Mouse (Mus musculus) spleen, postnatal 14 days (tissue): Measurements from ENCODE around the gene Kcnj3.
"Not testable (repeated sequence)": the region's sequence is repeated elsewhere in the genome, so short reads cannot be mapped to it uniquely, and the experiment has no call there.

Source experiments
- DNase-seq, 2 experiments: peaks; one replicate each; pipeline ENCODE4 v3.0.0; 2021 to 2022; ENCODE audit warnings: low spot score in 2 of 2

The Kcnj3 gene

DNA sequence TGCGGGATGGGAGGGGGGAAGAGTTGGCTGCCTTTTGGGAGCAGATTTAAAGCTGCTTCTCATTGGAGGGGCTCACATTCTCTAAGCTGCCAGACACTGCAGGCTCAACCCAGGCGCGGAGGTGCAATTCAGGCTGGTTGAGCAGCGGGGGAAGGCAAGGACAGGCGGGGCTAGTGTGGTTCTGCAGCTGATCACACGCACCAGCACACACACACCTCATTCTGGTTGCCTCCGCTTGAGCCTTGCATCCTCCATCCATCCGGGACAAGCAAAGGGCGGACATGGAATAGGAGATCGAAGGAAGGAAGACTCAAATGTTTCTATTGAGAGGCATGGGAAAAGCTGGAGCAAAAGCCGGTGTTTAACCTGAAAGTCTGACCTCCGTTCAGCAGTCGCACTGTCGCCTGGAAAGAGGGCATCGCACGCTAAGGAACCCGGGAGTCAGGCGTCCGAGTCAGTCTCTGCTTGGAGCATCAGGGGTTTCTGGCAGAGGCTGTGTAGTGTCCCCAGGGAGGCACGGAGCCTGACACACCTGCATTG is at the start of gene Kcnj3:
Kcnj3 (plus strand) TSS at position 250 of the 540 bp plus-strand sequence.
- DNase-seq: no peak

DNA sequence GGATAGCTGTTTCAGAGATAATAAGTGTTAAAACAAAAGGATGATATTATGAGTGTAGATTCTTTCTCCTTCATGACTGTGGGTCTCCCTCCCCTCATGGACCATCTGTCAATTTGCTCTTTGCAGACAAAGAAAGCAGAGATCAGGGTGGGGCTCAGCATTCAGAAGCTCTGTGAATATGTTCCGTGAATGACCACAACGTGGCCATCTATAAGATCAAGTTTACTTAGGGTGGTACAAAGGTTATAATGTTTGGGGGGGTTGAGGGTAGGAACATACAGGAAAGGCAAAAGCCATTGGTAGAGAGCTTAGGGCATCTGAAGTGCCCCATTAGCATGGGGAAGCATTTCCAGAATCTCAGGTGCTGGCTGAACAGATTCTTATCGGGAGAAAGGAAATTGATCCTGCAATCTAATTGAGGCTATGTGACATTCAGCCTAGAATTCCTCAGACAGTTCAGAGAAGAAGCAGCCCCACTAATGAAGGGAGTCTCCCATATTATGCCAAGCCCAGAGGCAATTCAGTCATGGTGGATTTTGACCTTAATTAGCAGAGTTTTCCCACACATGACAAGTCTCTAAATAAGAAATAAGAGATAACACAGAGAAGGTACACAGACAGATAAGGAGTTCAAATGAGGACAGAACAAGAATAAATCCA is 45.3 kb upstream of the Kcnj3 start:
- DNase-seq: no peak

DNA sequence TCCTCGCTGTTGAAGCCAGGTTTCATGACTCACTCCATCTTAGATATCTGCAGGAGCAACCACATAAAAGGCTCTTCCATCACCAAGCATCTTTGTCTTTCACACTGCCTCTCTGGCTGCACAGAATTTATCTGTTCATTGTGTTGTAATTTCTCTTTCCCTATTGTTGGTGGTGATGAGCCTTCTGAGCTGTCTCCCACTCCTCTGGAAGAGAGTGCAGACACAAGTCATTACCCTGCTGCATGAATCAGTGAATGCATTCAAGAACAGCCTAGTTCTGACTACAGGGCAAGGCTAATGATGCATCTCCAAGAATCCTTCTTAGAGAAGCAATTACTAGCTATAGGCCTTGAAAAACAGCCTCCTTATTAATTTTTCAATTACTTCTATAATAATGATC is 30.5 kb upstream of the Kcnj3 start:
- no peak for DNase-seq

DNA sequence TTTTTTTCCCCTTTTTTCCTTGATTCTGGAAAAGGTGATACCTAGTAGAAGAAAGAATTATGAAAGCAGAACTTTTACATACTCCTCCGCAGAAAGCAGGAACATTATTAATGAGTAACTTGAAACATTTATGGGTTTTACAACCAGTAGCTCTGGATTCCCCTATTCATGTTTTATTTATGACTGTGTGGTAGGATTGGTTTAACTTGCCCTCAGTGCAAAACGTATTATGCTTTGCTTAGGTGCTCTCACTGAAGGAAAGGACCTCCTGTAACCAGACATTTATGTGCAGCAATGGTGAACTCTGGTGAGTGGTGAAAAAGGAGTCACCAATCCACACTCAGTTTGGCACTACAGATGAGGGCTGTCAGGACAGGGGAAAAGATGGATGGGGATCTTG is 8.1 kb upstream of the Kcnj3 start:
- no peak for DNase-seq

DNA sequence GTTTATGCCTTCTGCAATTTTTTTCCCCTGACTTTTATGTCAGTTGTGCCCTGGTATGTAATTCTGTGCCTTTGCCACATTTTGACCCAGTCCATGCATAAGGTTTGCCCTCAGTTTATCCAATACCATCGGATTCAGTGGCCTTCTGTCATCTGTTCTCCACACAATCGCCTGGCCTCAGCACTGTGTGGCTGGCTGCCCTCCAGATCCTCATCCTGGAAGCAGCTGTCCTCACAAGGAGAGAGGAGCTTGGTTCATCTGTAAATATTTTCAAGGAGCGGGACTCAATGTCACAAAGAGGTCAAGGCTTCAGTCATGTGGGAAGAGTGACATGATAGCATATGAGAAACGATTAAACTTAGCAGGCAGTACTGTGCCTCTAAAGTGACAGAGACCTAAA is 3.7 kb upstream of the Kcnj3 start:
- DNase-seq: no peak

DNA sequence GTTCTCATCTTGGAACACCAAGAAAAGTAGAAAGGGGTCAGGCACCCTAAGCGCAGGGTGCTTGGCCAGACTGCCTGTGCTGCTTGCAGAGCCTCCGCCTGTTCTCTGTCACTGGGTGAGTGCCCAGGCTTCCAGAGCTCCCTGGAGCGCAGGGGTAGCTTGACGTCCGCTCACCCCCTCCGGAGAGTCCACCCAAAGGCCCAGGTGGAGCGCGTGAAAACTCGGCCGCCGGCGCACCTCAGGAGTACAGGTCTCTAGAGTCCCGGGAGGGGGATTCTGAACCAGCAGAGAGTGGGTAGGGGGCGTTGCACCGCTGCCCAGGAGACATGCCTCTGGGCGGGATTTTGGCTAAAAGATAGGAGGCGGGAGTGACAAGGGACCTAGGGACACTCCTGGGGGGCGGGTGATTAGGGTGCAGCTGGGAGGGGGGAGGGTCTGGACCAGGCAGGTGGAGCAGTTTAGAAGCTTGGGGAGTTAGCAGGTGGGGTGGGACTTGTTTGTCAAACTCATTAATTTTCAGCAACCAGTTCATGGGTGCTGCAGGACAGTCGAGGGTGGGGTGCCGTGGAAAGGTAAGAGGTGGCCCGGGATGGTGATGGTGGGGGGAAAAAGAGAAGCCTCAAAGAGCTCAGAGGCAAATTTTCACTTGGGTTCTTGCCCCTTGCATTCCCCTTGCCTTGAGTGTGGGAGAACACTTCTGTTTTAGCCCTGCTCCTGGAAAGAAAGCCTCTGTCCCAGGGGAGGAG is 664 bp downstream of the Kcnj3 start:
- no peak for DNase-seq

DNA sequence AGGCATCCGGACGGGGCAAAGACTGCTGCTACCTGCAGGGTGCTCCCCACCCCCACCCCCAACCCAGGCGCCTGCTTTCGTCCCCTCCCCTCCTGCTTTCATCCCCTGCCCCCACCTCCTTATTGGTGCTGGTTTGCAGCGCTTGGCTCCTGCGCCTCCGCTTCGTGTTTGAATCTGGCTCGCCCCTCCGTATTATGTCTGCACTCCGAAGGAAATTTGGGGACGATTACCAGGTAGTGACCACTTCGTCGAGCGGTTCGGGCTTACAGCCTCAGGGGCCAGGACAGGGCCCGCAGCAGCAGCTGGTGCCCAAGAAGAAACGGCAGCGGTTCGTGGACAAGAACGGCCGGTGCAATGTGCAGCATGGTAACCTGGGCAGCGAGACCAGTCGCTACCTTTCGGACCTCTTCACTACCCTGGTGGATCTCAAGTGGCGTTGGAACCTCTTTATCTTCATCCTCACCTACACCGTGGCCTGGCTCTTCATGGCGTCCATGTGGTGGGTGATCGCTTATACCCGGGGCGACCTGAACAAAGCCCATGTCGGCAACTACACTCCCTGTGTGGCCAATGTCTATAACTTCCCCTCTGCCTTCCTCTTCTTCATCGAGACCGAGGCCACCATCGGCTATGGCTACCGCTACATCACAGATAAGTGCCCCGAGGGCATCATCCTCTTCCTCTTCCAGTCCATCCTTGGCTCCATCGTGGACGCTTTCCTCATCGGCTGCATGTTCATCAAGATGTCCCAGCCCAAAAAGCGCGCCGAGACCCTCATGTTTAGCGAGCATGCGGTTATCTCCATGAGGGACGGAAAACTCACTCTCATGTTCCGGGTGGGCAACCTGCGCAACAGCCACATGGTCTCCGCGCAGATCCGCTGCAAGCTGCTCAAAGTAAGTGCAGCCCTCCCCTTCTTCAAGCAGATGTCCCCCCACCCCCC is 1.5 kb downstream of the Kcnj3 start:
- DNase-seq: no peak

DNA sequence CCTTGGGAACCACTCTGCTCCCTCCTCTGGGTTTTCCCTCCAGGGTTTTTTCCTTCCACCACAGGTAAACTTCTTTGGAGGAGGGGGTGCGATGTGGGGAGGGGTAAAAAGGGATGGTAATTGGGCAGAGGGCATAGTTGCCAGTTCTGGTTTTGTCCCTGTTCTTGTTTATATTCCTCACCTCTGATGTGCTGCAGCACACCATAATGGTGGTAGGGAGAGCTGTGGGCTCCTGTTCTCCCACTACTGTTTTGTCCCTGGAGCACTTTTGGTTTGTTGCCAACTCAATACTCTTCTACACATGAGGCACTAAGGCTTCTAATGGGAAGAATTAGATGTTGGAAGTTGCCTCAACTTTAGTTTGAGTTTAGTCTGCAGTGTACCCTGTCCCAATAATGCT is 2.2 kb downstream of the Kcnj3 start:
- DNase-seq: no peak

DNA sequence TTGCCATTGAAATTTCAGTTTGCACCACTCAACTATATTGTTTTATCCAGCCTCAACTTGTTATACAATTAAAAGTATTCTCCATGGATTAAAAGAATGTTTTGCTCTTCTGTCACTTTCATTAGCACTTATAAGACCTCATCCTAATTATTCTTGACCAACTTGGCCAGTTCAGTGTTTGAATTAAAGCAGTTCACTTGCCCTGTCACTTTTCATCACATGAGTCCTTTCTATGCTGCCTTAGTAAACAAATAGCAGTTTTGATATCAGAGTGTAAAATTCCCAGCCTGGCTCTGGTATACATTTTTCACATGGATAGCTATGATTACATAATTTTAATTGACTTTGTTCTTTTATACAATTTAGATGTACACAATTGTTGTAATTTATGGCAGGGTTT is 3.4 kb downstream of the Kcnj3 start:
- no peak for DNase-seq

DNA sequence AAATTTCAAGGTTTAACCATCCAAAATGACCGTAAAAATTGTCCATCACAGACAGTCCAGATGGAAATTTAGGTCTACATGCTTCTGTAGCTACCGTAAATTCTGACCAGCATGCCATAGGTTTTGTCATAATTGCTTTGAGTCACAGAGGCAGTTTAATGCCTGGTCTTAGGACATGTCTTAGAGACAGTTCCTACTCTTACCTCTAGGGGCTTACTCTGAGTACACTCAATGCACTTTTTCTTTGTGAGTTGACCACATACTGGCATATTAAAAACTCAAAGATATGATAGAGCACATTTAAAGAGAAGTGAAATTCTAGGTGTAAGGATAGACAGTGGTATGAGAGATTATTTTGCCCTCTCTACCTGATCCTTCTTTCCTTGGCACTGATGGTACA is 6.2 kb downstream of the Kcnj3 start:
- DNase-seq: no peak

DNA sequence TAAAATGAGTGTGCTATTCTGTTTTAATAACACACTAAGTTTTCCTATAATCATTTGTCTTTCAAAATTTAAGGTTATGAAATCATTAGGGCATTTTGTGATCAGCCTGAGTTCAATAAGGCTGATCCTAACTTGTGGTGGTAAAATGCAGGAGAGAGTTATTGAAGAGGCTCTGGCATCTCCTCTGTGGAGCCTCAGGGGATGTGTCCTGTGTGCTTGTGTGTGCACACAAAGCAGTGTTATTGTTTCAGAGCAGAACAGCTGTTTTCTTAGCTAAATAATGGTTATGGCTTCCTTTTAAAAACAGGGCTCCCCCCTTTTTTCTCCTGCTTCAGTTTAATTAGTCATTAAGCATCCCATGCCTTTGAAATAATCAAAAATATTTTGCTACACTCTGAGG is 11.5 kb downstream of the Kcnj3 start:
- no peak for DNase-seq

DNA sequence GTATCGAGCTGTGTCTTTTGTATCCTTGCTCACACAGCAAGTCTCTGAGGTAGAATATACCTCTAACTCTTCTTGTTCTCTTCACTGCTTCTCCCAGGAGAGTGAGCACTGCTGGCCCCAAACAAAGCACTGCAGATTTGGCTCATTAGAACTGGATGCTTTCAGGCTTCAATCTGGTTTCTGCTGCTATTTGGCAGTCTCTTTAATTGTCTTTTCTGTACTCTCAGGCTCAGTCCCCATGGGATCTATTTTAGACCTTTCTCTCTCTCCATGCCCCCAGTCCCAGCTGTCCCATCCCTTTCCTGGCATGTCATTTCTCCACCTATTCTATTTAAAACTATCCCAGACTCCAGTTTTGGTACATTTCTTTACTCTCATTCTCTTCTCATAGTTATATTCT is 15.0 kb downstream of the Kcnj3 start:
- no peak for DNase-seq

DNA sequence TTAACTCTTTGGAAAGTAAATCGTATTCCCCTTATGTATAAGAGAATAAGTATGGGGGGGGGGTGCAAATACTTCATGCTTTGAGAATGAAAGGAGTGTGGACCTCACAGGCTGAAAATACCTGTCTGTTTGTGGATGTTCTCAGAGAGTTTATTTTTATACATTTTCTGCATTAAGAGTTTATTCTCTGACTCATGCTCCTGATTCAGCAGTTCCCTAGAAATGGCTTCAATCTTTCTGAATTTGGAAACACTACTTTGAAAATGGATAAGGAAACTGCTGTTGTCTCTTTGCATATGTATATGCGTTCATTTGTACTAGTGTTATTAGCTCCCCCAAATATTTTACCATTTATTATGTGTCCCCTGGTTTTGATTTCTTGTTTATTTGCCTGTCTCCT is 23.4 kb downstream of the Kcnj3 start:
- no peak for DNase-seq

DNA sequence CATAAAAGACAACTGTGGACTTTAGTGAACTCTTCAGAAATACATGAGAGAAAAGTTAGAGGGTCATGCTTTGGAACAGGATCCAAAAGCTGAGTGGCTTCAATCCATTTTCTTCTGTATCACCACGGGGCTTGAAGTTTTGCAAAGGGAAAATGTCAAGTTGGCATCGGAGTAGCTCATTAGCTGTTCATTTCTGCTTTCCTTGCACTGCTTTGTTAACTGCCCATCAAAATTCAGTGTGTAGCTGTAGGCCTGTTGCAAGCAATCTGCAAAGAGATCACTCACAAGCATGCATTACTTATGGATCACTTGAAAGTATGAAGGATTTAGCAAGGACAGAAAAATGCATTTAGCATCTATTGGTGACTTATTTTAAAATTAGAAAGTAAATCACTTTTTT is 33.4 kb downstream of the Kcnj3 start:
- DNase-seq: no peak

DNA sequence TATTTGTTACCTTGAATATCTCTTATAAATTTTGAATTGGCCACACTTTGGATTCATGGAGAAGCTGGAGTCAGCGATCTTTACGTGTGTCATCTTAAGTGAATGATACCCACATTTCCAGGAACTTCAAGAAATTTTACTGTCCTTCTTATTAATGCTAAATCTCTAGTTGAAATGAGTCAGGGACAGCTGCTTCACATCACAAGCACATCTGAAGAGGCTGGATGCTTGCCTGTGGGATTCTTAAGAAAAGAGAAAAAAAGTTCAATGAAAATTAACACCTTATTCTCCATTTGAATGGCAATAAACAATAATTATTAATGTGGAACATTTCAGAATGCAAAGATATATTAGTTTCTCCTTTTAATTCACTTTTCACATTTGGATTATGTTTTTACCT is 34.2 kb downstream of the Kcnj3 start:
- no peak for DNase-seq

DNA sequence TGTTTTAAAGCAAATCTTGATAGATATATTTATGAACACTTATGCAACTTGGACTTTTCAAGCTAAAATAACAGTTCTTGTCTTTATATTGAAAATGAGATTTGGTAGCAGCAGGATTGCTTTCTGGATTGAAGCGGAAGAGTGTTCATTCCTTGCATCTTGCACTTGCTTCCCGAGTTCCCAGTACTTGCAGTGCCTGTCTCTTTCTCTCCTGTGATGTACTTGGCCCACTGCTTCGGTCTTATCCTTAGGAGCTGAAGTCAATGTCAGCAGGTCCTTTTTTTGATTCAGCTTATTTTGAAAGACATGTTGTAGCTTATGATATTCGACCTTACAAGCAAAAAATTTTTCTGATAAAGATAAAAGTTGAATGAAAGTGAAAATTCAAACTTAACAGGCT is 43.7 kb downstream of the Kcnj3 start:
- DNase-seq: no peak

DNA sequence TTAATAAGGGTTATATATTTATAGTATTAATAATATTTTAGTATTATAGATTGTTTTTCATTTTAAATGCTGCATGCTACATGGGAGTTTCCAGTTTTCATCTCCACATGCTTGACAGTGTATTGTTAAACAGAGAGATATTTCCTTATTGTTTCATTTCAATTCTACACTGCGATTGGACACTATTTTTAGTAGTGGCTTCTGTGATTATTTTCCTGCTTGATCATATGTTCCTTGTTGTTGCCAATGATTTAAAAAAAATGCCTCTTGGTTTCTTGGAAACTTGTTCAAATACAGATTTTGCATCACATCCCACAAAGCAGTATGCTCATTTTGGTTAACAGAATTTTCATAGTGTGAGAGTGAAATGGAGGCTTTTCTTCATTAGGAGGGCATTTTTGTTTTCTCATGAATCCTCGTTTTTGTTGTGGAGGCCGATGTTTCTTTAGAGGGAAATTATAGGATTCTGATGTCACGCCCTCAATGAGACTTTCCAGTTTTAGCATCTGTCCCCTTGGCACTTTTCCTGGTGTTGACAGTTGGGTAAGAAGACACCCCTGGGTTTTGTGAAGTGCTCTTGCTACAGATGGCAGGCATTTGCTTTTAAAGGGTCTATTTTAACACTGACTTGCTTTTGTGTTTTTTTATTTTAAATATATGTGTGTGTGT is 44.3 kb downstream of the Kcnj3 start:
- DNase-seq: no peak

DNA sequence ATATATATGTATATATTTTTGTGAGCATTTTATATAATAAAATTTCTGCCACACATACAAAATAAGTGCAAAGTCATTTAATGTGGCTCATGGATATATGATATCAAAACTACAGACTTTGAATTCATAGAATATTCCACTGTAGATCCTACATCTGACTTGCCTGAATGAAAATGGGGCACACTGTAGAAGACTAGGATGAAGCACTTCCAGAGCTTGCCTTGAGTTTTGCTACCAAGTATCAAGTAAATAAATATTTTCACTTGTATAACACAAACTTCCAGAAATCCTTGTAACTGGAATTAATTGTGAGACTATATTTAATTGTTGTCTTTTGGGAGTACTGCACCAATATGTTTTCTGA is 44.8 kb downstream of the Kcnj3 start:
- no peak for DNase-seq

DNA sequence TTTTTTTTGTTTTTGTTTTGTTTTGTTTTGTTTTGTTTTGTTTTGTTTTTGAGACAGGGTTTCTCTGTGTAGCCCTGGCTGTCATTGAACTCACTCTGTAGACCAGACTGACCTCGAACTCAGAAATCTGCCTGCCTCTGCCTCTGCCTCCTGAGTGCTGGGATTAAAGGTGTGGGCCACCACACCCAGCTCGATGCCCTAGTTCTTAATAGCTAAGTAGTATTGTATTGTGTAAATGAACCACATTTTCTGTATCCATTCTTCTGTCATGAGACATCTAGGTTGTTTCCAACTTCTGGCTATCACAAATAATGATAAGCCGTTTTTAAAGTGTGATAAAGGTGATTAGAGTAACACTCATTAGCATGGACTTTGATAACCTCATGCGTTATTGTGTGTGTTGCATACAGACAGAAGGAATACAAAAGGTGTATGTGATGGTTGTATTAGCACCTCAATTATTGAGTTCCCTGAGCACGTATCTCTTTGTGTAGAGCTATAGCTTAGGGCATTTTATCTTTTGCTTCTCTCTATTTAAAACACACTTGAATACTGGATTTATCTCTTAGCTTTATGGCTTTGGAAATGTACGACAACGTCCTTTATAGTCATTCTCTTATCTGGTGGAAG is 49.8 kb downstream of the Kcnj3 start:
- DNase-seq: not testable (repeated sequence)

DNA sequence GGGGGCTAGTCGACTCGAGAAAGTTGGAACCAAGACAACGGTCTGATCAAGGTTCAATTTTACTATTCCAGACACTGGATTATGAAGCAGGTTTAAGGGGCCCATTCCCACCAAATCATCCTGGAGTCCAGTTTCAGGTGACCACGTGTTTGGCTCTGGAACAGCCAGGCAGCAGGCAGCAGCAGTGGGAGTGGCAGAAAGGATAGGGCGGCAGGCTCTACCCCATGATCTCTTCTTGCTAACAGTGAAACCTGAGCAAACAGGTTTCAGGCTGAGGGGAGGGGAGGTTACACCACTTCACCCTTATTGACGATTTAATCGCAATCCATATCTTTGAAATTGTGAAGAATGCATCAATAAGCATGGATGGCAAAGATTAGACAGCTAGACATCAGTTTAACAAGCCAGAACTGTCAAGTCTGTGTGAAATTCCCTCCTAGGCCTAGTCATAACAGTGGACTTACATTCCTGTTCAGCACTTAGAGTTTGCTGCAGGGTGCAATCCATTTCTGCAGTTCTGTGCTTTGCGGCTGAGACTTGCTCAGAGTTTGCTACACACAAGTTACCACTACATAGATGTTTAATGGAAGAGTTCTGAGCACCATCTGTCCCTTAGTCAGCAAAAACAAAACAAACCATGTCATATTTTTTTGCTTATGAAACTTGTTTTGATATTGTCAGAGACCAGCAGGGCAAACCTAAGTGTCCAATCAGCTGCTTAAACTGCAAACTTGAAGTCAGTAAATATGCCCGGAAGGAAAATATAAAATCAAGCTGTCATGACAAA is 67.8 kb downstream of the Kcnj3 start:
- DNase-seq: no peak

DNA sequence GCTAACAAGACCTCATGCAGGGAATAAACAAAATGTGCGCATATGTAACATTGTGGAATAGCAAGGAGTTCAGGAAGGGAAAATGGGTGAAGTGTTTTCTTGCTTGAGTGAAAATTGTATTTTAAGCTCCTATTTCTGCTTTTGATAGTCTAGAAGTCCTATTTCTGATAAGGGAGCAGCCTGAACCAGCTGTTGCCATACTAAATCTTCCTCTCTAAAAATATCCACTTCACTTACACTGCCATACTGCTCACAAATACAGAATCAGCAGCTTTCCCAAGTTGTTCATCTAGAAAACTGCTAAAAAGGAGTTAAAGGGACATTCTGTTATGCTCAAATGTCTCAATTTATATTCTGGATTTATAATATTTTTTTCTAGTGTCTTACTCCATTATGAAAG is 69.9 kb downstream of the Kcnj3 start:
- DNase-seq: no peak
